Mouse (Mus musculus): ENCODE measurements at regions not wholly inside any gene's neighbourhood (a gene's known extent, or its start where the extent isn't known, plus 50 kb on each side); places are given as distances from the start of the nearest gene placed in this dataset.

DNA sequence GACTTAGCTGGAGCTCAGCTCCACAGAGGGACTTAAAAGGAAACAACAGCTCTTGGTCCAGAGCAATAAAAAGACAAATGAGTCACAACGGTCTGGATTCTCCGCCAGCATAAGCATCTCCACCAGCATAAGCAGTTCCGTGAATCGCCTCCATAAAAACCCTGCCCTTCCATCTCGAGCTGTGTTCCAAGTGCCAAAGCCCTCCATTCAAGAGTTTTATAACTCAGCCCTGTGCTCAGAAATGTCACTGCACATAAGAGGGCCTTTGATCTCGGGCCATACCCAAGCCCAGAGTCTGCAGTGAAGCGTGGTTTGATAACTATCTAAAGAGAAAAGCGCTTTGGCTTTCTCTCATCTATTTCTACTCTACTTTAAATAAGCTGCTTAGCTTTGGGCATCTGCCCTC lies 70.8 kb upstream of the Akap13 start:
- TF ChIP-seq CTCF (IDR thresholded peaks at IDR 0.05; ENCODE audit: borderline replicate concordance, extremely low read depth, insufficient read depth, insufficient read length) (no peak), POLR2A (IDR thresholded peaks at IDR 0.05; ENCODE audit: borderline replicate concordance, extremely low read depth, insufficient read depth, insufficient read length, poor library complexity, severe bottlenecking) (no peak)
